Mouse (Mus musculus) urinary bladder, postnatal 0 days (tissue): ENCODE measurements around the gene Gimap8. TPM values are rescaled to one million over a fixed set of nuclear protein-coding genes. Genes with fewer than 3 reads are reported as not detected.

ENCODE experiments used
- polyA plus RNA-seq: library from polyadenylated mRNA; unstranded; fragments of >200 nt; fragmentation: Nextera tagmentation; extraction: Ambion mirVana; gene quantifications from 2 replicates; pipeline ENCODE4 v1.2.1, GENCODE M21; 2015

Gimap8 gene
- polyA plus RNA-seq, result 0.48 and 0.73 TPM in 2 replicates

DNA sequence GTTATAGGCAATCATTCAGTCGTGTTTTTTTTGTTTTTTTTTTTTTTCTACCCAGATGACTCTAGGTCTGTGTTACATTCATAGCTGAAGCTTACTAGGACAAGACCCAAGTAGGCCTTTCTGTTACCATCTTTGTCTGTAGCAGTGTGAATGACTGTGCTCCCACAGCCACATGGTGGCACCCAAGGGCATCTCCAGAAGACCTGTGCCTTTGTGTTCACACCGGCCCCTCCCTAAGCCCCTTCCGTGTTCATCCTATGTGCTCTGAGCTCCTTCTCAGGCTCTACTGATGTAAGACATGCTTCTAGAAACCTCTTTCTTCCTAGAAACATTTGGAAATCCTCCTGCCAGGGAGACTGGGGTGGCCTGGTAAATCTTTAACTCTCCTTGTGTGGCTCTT, at the start of gene Gimap8:
Gene Gimap8, plus strand, starts transcription at position 240 of the 400 bp plus-strand sequence.

DNA sequence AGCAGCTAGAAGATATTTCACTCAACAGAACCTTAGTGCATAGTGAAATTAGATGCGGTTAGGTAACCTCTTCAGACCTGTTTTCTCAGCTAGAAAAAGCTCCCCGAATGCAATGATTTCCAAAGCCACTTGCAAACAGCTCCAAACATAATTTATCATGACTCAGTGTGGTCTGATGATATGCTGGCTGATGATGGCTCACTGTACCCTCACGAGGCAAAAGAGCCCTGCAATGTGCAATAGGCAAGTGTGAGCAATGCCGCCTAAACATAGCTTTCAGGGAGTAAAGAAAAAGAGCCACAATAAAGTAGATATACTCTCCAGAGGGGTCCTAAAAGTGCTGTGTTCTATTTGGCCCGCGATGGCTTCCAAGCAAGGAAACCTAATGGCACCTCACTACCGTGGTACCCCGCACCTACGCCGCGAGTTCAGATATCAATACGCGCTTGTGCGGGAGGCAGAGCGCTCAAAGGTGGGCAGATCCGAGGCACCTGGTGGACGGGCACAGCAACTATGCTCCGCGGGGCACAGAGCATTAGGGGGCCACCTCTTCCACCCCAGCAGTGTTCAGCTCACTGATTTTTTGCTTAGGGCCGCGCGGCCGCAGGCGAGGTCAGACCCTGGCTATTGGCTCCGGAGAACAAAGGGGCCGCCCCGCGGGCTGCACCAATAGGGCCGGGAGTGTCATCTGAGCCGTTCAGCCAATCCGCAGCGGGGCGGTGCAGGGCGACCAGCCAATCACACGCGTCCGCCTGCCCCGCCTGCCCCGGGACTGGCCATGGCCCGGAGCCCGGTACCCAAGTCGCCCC, 45.6 kb upstream of the Gimap8 start, which contains the start of gene Zfp775:
Gene Zfp775, plus strand, starts transcription at position 793 of the 809 bp plus-strand sequence.

DNA sequence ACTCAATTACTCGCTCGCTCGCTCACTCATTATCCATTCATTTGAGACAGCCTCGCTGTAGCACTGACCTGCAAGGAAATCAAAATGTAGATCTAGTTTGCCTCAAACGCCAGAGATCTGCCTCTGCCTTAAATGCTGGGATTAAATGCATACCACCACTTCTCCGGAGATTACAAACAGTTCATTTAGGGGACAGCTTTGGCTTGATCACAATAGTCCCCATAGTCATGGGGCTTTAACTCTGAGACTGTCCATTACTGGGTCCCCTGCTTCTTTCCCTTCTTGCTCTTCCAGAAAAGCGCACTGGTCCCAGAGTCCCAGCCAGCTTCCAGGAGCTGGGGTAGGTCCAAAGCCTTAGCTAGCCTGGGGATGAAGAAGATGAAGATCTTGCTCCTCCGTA, 20.6 kb upstream of the Gimap8 start, which contains the start of gene AI854703:
Gene AI854703, plus strand, starts transcription at position 301 of the 400 bp plus-strand sequence.

DNA sequence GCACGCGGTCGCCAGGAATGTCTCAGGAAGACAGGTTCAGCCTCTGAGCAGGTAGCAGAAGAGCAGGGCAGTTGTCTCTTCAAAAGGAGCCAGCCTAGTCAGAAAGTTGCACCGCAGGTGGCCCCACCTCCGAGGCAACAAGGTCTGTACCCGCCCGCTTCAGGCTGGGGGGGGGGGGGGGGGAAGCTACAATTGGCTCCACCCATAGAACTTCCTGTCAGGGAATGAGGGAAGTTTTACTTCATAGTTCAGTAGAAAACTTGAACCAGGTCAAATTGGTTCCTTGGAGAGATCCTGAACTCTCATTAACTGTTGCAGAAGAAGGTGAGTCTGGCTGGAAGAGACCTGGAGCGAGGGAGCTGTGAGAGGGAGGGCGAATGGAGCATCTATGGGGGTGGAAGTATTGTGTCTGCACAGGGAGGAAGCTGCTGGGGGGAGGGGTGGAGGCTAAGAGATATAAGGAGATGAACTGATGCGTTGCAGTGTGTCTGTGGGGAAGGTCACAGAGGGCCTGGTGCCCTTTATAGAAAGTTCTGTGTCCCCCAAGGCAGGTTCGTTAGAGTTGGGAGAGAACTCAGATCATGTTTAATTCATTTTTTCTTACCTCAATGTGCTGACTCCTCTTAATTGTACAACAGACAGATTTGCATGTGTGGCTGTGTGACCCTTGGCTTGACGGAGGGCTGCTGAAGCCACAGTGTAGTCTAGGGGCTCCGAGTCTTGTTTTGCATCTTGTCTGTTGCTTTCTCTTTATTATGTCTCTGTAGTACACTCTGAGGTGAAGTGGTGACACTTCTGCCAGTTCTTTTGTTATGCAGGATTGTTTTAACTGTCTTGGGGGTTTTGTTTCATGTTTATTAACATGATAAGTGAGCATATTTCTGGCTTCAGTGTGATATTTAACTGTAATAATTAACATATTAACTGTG, 29.2 kb downstream of the Gimap8 start, which contains the start of gene Gimap9:
Gene Gimap9, plus strand, starts transcription at position 199 of the 929 bp plus-strand sequence.

DNA sequence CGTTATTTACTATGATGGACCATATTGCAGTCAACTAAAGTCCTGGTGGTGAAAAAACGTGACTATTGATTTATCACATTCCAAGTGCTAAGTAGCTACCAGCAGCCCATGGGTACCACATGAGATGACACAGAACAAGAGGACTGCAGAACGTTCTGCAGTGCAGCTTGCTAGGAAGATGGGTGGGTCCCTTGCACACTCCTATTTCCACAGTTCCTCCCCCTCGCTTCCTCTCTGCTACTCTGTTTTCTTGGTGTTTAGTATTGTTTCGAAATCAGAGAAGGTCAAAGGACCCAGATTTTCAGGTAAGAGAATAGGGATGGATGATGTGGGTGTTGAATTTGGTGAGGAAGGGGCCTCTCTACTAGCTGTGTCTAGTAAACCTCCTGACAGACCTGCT, 37.3 kb downstream of the Gimap8 start, which contains the start of gene Gimap4:
Gene Gimap4, plus strand, starts transcription at position 231 of the 400 bp plus-strand sequence.

Other genes with a start within 250 kb of the Gimap8 start
- 43.5 and 50.9 TPM in 2 replicates for gene Zfp467, start 201.4 kb upstream of the Gimap8 start, polyA plus RNA-seq
- 0.08 and 0.10 TPM in 2 replicates for gene Sspo, start 199.0 kb upstream of the Gimap8 start, polyA plus RNA-seq
- 42.7 and 44.7 TPM in 2 replicates for gene Atp6v0e2, start 109.6 kb upstream of the Gimap8 start, polyA plus RNA-seq
- gene Lrrc61, start 92.4 kb upstream of the Gimap8 start, polyA plus RNA-seq, result 4.8 and 5.3 TPM in 2 replicates
- 956 and 1,075 TPM in 2 replicates for gene Rarres2, start 74.4 kb upstream of the Gimap8 start, polyA plus RNA-seq
- gene Gm45021, start 57.6 kb upstream of the Gimap8 start, polyA plus RNA-seq, result not detected in 2 replicates
- 36.6 and 40.8 TPM in 2 replicates for gene Repin1, start 53.4 kb upstream of the Gimap8 start, polyA plus RNA-seq
- 1.4 TPM in 1 of 2 replicates, not detected in the other for gene Gm44965, start 53.3 kb upstream of the Gimap8 start, polyA plus RNA-seq
- 4.7 and 5.6 TPM in 2 replicates for gene Zfp775, start 45.2 kb upstream of the Gimap8 start, polyA plus RNA-seq
- gene AI854703, start 20.5 kb upstream of the Gimap8 start, polyA plus RNA-seq, result 1.7 and 2.3 TPM in 2 replicates
- 3.7 and 3.9 TPM in 2 replicates for gene Gimap9, start 28.9 kb downstream of the Gimap8 start, polyA plus RNA-seq
- 5.5 and 5.9 TPM in 2 replicates for gene Gimap4, start 37.3 kb downstream of the Gimap8 start, polyA plus RNA-seq
- gene Gimap6, start 61.0 kb downstream of the Gimap8 start, polyA plus RNA-seq, result 10.7 and 11.1 TPM in 2 replicates
- gene Gm28053, start 71.4 kb downstream of the Gimap8 start, polyA plus RNA-seq, result 0.47 and 0.62 TPM in 2 replicates
- gene Gimap7, start 71.4 kb downstream of the Gimap8 start, polyA plus RNA-seq, result not detected in 2 replicates
- 4.1 and 5.8 TPM in 2 replicates for gene Gimap1, start 91.8 kb downstream of the Gimap8 start, polyA plus RNA-seq
- 3.7 and 5.1 TPM in 2 replicates for gene Gimap5, start 99.0 kb downstream of the Gimap8 start, polyA plus RNA-seq
- gene Gimap3, start 123.6 kb downstream of the Gimap8 start, polyA plus RNA-seq, result 0.10 TPM in 1 of 2 replicates, not detected in the other
- gene Tmem176a, start 193.7 kb downstream of the Gimap8 start, polyA plus RNA-seq, result 108 and 134 TPM in 2 replicates
- 257 and 312 TPM in 2 replicates for gene Tmem176b, start 194.3 kb downstream of the Gimap8 start, polyA plus RNA-seq
- 0.33 and 0.47 TPM in 2 replicates for gene Aoc1, start 225.7 kb downstream of the Gimap8 start, polyA plus RNA-seq